Mouse (Mus musculus) CD4-positive, CD25-positive, alpha-beta regulatory T cell, adult 9 weeks (primary cell): ENCODE results near the gene Tlr8. TPM values are rescaled to one million over a fixed set of nuclear protein-coding genes. Genes with fewer than 3 reads are reported as not detected.

Experiments
- polyA plus RNA-seq: library from polyadenylated mRNA; unstranded; fragments of 100-300 nt; shearing (Covaris generic); gene quantifications from one replicate; pipeline ENCODE4 v1.2.1, GENCODE M21; 2017

The Tlr8 gene
- polyA plus RNA-seq: not detected

DNA sequence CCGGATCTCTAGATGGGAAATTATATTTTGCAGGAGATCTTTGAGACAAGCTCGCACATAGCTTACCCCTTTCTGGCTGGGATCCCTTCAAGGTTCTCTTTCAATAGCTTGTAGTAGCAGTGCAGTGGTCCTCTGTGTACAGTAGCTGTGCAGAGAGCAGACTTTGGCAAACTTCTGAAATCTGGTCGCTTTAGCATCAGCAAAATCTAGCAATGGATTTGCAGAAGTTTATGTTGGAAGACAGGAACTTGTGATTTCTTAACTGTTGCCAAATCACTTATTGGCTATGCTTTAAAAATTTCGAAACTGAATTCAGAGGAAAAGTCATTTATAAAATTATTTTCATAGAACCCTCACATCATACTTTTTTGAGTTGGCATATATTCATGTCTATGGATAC, at the start of gene Tlr8:
Gene Tlr8, minus strand, starts transcription at position 244 of the 400 bp plus-strand sequence.

DNA sequence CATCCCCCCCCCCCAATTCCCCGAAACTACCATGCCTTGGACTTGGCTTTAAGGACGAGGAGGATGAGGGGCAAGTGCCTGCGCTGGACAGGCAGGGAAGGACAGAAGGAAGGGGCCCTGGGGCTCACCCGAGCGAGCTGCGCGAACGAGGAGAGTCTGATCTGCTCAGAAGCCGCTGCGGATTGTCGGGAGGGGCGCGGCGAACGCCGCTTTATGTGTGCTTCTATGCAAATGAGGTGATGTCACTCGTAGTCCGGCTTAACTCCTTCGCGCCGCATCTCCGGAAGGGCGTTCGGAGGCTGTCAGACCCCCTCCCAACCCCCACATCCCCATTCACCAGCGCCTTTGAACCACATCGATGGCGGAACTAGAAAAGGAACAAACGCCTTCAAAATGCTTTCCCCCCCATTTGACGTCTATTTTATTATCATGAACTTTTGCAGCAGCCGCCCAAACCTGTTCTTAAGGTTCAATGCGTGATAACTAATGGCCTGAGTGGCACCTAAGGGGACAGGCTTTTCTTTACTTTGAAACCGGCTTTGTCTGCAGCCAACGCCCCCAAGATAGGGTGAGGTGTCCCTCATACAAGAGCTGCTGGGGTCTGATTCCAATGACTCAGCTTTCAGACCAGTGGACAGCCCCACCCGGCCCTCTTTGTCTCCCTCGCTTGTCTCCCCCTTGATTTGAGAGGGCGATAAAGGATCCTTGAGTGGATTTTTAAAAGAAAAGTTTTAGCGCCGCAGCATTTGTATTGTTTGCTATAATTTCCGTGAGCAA, 55.0 kb downstream of the Tlr8 start, which contains the start of gene Tmsb4x:
Gene Tmsb4x, minus strand, starts transcription at position 338 of the 777 bp plus-strand sequence.

Other genes with a start within 250 kb of the Tlr8 start
- 17,699 TPM for gene Tmsb4x, start 55.0 kb downstream of the Tlr8 start, polyA plus RNA-seq
- 19.9 TPM for gene Tlr7, start 66.2 kb upstream of the Tlr8 start, polyA plus RNA-seq
- gene Prps2, start 118.4 kb upstream of the Tlr8 start, polyA plus RNA-seq: 88.2 TPM